Mouse (Mus musculus) midbrain, embryonic 16.5 days (tissue): Measurements from ENCODE around the gene Il15. TPM values are rescaled to one million over a fixed set of nuclear protein-coding genes. Genes with fewer than 3 reads are reported as not detected.

Experiments
- ATAC-seq: fragments of 200-750 bp; cut with Nextera tagmentation; 2 replicates; pipeline ENCODE4 v1.8.0; 2017; ENCODE audit warnings: moderate TSS enrichment
- H3K27ac ChIP-seq: fragments of 300-500 bp; sonication (generic); 2 replicates; pipeline ENCODE4 v1.5.1; 2014; ENCODE audit warnings: mild to moderate bottlenecking, low read length, mixed read lengths
- H3K27me3 ChIP-seq: fragments of 300-500 bp; sonication (generic); 2 replicates; pipeline ENCODE4 v1.6.1; 2014; ENCODE audit warnings: low read depth, low read length, mixed read lengths; ENCODE audit not compliant: control insufficient read depth, insufficient read depth
- H3K36me3 ChIP-seq: fragments of 300-500 bp; sonication (generic); 2 replicates; pipeline ENCODE4 v1.6.1; 2014; ENCODE audit warnings: mild to moderate bottlenecking, low read length, moderate library complexity, mixed read lengths; ENCODE audit not compliant: control insufficient read depth, insufficient read depth
- H3K4me1 ChIP-seq: fragments of 300-500 bp; sonication (generic); 2 replicates; pipeline ENCODE4 v1.6.1; 2014; ENCODE audit warnings: mild to moderate bottlenecking, low read length, mixed read lengths; ENCODE audit not compliant: control insufficient read depth, insufficient read depth
- H3K4me2 ChIP-seq: fragments of 300-500 bp; sonication (generic); 2 replicates; pipeline ENCODE4 v1.6.1; 2014; ENCODE audit warnings: mild to moderate bottlenecking, low read length, mixed read lengths
- H3K4me3 ChIP-seq: fragments of 300-500 bp; sonication (generic); 2 replicates; pipeline ENCODE4 v1.5.1; 2014; ENCODE audit warnings: low read depth, mild to moderate bottlenecking, low read length, moderate library complexity, mixed read lengths
- H3K9ac ChIP-seq: fragments of 300-500 bp; sonication (generic); 2 replicates; pipeline ENCODE4 v1.6.1; 2014; ENCODE audit warnings: low read depth, low read length, mixed read lengths
- H3K9me3 ChIP-seq: fragments of 300-500 bp; sonication (generic); replicated peaks from 2 replicates; pipeline ENCODE4 v1.6.1; 2014; ENCODE audit warnings: mild to moderate bottlenecking, low read length, mixed read lengths; ENCODE audit not compliant: control insufficient read depth, poor library complexity, severe bottlenecking
- WGBS: fragments of 180-500 bp; shearing (Covaris S2); extraction: QIAGEN DNeasy Blood & Tissue Kit; methylation state at CpG from one replicate; pipeline ENCODE4 v1.1.7; 2014; 5-methylcytosine and 5-hydroxymethylcytosine counted together
- polyA plus RNA-seq: library from polyadenylated mRNA; unstranded; fragments of >200 nt; fragmentation: Nextera tagmentation; extraction: Ambion mirVana; gene quantifications from 2 replicates; pipeline ENCODE4 v1.2.1, GENCODE M21; 2015

Gene Il15
- polyA plus RNA-seq, 1 experiment from 2014 or later = 1.1 TPM

DNA sequence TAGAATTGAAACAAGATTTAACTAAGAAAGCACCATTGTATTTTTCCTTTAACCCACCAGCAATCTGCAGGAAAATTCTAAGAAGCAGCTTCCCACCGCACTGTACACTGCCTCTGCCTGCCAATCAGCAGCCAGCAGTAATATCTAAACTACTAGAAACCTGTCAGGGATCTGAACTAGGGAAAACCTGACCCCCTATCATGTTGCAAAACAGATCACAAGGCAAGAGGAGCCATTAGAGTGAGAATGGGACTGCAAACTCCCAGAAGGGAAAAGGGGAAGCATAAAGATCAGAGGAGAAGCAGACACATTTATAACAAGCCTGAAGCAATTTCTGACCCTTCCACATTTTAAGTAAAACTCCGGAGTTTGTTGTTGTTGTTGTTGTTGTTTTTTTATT is 2.0 kb downstream of the Il15 start:
- 73% methylated on average over 2 of the region's 2 CpGs for WGBS
- Histone ChIP-seq H3K27me3 (peaks cover 6% of the 10 kb centered on the region; the same call in 1 of the 2 replicates), H3K4me1 (peaks cover 9% of the 10 kb centered on the region), H3K36me3 (no peaks in the 10 kb centered on the region), H3K4me2 (no peak overlapping the region), H3K9ac (no peak overlapping the region), H3K9me3 (no peaks in the 10 kb centered on the region), H3K27ac (no peak overlapping the region), H3K4me3 (no peak overlapping the region)
- ATAC-seq = no peak

DNA sequence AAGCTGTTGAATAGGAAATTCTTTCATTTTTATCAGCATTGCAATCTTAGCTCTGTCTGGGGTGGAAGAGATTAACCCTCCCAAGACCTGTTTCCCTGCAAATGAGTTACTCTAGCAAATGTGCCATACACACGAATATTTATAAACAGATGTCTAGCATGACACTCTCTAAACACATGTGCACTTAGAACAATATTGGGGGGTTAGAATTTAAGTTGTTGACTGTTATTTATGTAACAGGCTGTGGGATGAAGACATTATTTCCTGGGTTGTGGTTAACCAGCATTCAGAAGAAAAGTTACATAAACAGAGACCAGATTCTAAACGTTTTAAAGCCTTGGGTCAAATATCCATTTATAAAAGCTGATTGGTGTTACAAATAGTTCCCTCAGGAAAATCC is 2.6 kb downstream of the Il15 start:
- Histone ChIP-seq H3K4me1 (peaks cover 9% of the 10 kb centered on the region), H3K27me3 (peaks cover 6% of the 10 kb centered on the region; the same call in 1 of the 2 replicates), H3K36me3 (no peaks in the 10 kb centered on the region), H3K4me3 (no peak overlapping the region), H3K9ac (no peak overlapping the region), H3K9me3 (no peaks in the 10 kb centered on the region), H3K27ac (no peak overlapping the region), H3K4me2 (no peak overlapping the region)
- WGBS = 47% methylated on average over 2 of the region's 2 CpGs
- ATAC-seq = no peak

DNA sequence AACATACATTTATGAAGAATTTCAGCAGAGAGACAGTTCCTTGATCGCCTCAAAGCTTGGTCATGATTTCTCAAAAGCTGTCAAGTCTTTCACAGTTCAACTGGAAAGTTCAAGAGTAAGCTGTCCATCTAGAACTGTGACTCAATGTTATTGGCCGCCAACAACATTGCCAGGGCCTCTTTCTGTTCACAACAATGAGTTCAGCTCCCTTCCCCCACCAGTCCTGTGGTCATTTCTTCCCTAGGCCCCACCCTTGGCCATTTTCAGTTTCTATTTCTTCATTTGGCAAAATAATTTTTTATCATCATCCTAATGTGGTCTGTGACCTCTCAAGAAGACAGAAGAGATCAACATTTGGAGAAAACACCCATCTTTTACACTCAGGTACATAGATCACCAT is 4.5 kb downstream of the Il15 start:
- Histone ChIP-seq H3K9me3 (no peaks in the 10 kb centered on the region), H3K36me3 (no peaks in the 10 kb centered on the region), H3K4me2 (no peak overlapping the region), H3K27me3 (peaks cover 6% of the 10 kb centered on the region; the same call in 1 of the 2 replicates), H3K4me1 (peaks cover 9% of the 10 kb centered on the region), H3K9ac (no peak overlapping the region), H3K4me3 (no peak overlapping the region), H3K27ac (no peak overlapping the region)
- WGBS = 81% methylated on average over 2 of the region's 2 CpGs
- ATAC-seq = no peak

DNA sequence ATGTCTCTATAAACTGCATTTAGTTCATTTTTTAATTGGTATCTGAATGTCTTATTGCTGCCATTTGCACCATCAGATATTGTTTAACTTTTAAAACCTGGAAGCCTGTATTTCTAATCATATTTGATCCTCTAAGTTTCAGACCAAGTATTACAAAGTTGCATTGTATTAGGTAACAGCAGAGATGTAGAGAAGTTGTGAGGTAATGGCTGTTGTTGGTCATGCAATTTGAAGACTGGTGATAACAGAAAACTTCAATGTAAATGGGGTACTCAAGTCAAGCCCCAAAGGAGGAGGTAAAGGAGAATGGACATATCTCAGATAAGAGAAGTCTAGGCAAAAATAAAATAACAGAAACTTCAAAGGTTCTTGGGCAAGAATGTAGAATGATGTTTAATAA is 11.8 kb downstream of the Il15 start:
- Histone ChIP-seq H3K4me1 (no peaks in the 10 kb centered on the region), H3K4me3 (no peak overlapping the region), H3K27ac (no peak overlapping the region), H3K9ac (no peak overlapping the region), H3K27me3 (no peaks in the 10 kb centered on the region), H3K4me2 (no peak overlapping the region), H3K36me3 (no peaks in the 10 kb centered on the region), H3K9me3 (no peaks in the 10 kb centered on the region)
- ATAC-seq = no peak

DNA sequence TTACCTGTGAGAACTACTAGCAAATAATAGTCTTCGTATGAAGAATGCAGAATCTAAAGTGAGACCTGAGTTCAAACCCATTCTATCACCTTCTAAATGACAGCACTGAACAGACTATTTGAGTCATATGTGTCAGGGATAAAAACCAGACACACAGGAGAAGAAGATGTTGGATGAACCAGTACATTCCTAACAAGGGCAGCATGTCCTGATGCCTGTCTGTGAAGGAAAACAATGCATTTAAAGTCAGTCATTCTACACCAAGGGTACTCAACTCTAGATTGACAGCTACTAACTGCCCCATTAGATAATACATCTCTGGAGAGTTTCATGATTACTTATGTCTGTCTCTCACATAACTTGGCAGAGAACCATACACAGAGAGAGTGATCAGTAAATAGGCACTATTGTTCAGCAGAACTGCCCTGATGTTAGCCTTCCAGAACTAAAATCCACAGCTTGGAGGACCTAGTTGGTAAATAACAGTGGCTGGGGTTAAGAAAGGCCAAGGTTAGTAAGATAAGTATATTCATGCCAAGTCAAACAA is 14.6 kb downstream of the Il15 start:
- H3K36me3 ChIP-seq = no peaks in the 10 kb centered on the region
- H3K9me3 ChIP-seq = no peaks in the 10 kb centered on the region
- WGBS = 98% methylated on average over 1 of the region's 1 CpGs
- no peak overlapping the region for H3K4me2 ChIP-seq
- no peak overlapping the region for H3K4me3 ChIP-seq
- H3K4me1 ChIP-seq = no peaks in the 10 kb centered on the region
- ATAC-seq = no peak
- H3K27me3 ChIP-seq = no peaks in the 10 kb centered on the region
- H3K27ac ChIP-seq = no peak overlapping the region
- H3K9ac ChIP-seq = no peak overlapping the region

DNA sequence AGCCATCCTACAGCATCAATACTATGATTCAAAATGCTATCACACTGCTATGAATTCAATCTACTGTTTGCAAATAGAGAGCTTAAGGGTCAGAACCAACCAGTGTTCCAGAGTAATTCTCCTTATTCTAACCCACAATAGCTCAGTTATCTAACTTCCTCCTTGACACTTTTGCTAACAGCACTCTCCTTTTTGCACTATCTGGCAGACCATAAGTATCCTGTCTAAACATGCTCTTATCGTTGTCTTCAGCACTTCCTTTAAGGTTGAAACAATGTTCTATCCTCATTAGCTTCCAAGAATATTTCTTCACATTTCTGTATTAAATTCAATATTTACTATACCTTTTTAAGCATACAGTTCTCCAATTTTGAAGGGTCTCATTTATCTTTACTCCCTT is 15.4 kb downstream of the Il15 start:
- Histone ChIP-seq H3K4me3 (no peak overlapping the region), H3K9me3 (no peaks in the 10 kb centered on the region), H3K4me2 (no peak overlapping the region), H3K36me3 (no peaks in the 10 kb centered on the region), H3K27ac (no peak overlapping the region), H3K9ac (no peak overlapping the region), H3K27me3 (no peaks in the 10 kb centered on the region), H3K4me1 (no peaks in the 10 kb centered on the region)
- ATAC-seq = no peak
- 88% methylated on average over 1 of the region's 1 CpGs for WGBS

DNA sequence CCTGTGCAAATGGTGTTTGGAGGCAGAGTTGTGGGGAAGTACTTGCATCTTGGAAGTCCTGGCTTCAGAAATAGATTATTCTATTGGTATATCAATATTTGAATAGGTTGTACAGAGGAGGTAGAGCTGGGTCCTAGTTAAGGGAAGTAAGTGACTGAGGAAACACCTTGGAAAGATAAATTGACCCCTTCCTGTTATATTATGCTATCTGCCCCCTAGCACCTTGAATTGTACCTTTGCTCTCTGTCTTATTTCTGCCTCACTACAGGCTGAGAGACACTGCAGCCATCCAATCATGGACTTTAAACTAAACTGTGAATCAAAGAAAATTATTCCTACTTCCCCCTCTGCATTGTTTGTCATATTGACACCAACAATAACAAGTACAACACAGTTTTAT is 17.2 kb downstream of the Il15 start:
- Histone ChIP-seq H3K27ac (no peak overlapping the region), H3K9ac (no peak overlapping the region), H3K4me1 (no peaks in the 10 kb centered on the region), H3K4me2 (no peak overlapping the region), H3K36me3 (no peaks in the 10 kb centered on the region), H3K9me3 (no peaks in the 10 kb centered on the region), H3K27me3 (no peaks in the 10 kb centered on the region), H3K4me3 (no peak overlapping the region)
- no peak for ATAC-seq

DNA sequence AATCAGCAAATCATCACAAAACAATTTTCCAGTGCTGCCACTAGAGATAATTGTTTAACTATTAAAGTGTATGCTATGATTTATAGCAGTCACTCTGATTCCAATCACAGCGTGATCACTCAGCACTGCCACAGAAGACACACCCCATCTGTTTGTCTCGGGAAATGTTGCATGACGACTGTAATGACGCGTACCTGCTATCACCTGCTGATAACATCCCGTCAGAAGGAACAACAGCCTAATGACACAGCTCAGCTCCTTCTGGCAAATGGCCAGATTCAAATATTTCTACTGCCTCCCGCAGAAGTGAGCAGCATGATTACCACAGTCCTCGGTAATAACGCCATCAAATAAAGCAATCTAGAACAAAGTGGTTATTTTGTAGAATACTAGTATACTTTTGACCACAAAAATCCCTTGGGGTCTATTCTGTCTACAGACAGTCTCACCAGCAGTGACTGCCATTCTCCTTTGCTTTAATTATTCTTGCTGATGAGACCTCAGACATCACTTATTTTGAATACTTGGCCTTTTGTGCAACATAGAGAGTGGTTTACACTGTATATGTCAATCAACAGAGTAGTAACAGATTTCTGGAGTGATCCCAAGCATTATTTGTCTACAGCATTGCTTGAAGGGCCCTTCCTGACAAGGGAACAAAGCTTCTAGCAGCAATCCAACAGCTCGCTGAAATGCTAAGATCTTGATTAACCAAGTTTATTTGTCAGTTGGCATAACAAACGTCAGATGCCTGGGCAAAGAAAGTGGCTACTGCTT is 18.4 kb downstream of the Il15 start:
- no peaks in the 10 kb centered on the region for H3K27me3 ChIP-seq
- no peaks in the 10 kb centered on the region for H3K36me3 ChIP-seq
- H3K9me3 ChIP-seq = no peaks in the 10 kb centered on the region
- no peak for ATAC-seq
- no peak overlapping the region for H3K27ac ChIP-seq
- H3K4me1 ChIP-seq = no peaks in the 10 kb centered on the region
- no peak overlapping the region for H3K9ac ChIP-seq
- no peak overlapping the region for H3K4me3 ChIP-seq
- H3K4me2 ChIP-seq = no peak overlapping the region
- 64% methylated on average over 11 of the region's 11 CpGs for WGBS

DNA sequence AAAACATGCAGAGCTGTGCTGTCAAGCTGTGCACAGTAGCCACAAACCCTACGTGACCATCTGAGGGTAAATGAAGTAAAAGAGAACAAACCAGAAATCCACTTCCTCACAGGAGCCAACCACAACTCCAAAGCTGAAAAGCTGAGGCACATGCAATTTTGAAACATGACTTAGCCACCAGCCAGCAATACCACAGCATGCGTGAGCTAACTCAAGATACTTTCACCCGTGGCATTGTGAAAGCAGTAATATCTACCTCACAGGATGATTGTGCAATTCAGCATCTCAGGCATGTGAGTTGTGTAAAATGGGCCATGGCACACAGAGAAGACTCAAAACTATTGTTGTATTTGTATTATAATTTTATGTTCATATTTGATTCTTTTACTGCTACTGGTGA is 19.7 kb downstream of the Il15 start:
- Histone ChIP-seq H3K4me2 (no peak overlapping the region), H3K4me3 (no peak overlapping the region), H3K4me1 (no peaks in the 10 kb centered on the region), H3K9me3 (no peaks in the 10 kb centered on the region), H3K27ac (no peak overlapping the region), H3K27me3 (no peaks in the 10 kb centered on the region), H3K9ac (no peak overlapping the region), H3K36me3 (no peaks in the 10 kb centered on the region)
- 83% methylated on average over 3 of the region's 3 CpGs for WGBS
- ATAC-seq = no peak
